Mouse (Mus musculus): ENCODE results near the gene Map2.
A peak's percentile ranks its signal among the peaks of the same experiment; 100 is the strongest.

Gene Map2

DNA sequence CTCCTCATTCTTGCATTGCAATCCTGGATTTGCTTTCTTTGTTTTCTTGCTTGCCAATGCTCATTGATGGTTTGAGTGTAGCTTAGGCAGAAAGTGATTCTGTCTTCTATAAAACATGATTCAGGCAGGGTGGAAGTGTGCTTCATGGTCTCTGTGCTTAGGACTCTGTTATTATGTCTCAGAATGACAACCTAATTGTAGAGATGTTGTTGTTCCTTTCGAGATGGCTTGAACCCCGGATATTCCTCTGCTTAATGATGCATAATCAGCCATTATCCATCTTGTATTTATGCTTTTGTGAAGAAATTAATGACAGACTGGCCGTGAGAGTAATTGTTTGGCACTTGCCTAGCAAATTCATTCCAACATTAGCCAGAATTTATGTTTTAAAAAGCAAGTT, 31.8 kb downstream of the Map2 start:
- DNase-seq: no peak

DNA sequence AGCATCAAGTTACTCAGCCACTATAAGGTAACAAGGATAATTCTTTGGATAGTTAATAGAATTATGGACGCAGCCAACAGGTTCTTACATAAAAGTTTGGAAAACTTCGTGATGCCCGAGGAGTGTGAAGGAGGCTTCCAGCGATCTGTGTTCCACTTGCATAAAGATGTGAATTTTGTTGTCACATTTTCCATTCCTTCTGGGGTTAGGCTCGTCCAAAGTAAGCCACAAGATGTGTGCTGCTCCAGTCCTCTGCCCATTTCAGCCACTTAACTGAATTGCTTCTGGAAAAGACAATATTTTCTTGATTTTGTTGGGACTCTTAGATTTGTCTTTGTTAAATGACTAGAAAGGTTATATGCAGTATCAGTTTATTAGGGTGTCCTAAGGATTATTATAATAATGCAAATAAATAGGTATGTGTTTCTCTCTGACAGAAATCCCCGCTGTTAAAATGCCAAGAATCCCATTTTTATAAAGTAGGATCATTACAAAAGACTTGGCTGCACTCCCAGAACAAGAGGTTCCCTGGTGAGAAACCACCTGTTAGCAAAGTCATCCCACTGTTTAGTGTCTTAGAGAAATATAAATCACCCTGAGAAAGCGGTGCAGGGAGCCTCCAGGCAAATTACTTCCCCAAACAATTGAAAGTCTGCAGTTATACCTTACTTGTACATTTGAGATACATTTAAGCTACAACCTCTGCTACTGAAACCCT, 36.2 kb downstream of the Map2 start:
- no peak for DNase-seq

DNA sequence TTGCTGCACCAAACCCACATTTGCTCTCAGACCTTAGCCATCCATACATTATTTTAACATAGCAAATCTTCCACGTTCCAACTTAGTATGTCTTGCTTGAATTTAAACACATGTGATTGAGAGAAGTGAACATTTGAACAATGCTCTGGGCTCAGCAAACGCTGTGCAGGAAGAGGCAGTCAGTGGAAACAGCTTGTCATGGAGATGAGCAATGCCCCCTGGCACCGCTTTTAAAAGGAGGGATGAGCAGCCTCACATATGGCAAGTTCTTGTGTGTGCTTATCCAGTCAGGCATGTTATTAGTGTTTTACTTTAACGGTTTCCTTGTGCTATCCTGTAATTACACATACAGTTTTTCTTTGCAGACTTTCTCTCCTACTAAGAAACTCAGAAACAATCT, 46.4 kb downstream of the Map2 start:
- no peak for DNase-seq

DNA sequence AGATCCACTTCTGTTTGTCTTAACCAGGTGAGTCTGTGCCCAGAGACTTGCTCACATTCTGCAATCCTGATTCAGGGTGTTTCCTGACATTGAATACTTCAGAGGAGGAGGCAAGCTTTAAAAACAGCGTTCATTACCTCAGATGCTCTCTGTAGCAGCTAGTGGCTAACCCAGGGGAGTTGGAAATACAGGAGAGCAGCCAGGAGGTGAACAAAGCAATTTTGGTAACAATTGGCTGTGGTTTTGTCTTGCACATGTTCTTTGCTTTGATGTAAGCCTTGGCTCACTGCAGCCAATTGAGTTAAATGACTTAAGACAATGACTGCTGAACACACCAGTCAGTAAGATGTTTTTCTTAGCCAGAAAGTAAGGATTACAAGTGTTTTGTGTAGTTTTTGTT, 48.3 kb downstream of the Map2 start:
- DNase-seq: no peak

DNA sequence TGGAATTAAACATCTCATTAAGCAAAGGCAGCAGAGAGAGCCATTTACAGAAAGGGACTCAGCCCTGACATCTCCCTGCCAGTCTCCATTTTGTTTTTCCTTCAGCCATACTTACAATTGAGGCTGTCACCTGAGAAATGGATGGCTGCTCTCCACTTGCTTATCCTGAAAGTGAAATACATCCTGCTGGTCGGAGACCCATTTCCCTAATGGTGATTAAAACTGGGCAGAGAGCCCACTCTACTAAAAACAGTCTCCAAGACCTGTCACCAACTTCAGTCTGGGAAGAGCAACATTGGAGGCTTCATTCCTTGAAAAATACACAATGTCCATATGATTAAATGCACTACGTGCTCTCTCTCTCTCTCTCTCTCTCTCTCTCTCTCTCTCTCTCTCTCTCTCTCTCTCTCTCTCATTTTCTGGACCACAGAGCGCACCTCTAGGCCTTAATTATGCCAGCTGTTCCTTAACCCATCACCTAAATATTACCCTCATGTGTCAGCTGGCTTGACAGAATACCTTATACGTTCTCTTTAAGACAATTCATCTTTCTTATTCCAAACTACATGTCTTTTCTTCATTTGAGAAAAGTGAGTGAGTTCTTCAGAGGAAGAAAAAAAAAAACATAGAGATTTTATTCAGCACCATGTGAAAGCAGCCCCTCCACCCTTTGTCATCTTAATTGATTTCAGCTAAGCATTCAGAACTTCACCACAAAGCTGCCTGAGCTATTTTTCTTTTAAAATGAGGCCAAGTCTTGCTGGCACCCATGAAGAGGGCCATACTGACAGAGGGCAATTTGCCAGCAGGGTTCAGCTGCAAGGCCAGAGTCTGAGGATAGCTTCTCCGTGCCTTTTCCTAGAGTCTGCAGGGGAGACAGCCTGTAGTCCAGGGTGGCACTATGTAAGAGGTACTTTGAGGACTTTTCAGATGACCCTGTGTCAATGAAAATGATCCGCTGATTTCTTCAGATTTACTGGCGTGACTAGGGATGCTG, 51.6 kb downstream of the Map2 start:
- DNase-seq: peak; percentile 25

DNA sequence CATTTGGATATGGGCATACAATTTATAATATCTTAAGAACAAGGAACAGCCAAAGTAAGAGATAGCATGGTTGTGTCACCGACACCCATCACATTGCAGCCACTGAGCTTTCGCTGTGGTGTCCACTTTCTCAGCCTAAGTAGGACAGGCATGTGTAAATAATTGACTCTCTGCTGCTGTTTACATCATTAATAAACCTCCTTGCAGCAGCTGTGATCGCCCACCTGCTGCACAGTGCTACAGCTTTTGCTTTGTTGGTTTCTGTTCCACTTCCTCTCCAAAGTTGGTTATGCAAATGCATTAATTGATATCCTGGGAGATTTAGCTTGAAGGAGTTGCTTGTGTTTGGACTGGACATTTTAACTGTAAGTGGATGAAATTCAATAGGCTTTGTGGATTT, 53.1 kb downstream of the Map2 start:
- no peak for DNase-seq

DNA sequence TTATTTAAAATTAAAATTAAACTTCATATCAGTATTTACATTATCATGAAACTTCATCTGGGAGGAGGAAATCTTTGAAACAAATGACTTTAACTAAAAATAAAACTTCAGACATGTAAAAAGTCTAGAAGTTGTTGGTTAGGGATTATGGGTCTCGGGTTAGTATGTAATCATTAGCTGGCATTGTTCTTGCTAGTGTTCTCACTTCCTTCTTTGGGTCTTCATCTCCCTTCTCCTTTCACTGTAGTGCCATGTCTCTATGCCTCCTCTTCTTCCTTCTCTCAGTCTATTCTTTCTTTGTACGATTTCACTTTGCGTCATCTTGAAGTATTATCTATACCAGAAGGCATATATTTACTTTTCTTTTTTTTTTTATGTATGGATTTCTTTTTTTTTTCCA, 55.3 kb downstream of the Map2 start:
- DNase-seq: no peak

DNA sequence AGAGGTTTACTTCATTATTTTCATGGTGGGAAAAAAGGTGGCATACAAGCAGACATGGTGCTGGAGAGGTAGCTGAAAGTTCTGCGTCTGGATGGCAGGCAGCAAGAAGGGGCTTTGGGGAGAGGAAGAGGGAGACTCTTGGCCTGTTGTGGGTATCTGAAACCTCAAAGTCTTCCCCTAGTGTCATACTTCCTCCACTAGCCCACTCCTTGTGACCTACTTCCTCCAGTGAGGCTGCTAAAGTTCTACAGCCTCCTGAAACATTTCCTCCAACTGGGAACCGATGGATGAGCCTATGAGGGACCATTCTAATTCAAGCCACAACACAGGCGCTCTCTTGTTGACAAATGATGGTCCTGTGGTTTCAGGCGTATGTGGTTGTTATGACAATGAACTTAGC, 56.9 kb downstream of the Map2 start:
- DNase-seq: no peak

DNA sequence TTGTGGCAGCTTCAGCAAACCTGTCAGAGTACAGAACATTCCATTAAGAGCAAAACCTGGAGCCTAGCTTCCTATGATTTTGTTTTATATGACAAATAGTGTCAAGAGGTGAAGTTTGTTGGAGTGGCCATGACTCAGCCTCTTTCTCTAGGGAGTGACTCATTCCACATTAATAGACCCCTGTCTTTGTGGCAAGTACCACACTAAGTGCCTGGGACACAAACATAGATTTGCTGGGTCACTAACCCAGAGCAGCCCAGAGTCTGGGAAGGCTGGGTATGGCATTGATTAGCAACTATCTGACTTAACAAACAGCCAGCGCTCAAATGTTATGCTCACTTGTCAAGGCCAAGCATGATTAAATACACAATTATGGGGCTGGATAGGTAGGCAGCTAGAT, 69.8 kb downstream of the Map2 start:
- DNase-seq: no peak

DNA sequence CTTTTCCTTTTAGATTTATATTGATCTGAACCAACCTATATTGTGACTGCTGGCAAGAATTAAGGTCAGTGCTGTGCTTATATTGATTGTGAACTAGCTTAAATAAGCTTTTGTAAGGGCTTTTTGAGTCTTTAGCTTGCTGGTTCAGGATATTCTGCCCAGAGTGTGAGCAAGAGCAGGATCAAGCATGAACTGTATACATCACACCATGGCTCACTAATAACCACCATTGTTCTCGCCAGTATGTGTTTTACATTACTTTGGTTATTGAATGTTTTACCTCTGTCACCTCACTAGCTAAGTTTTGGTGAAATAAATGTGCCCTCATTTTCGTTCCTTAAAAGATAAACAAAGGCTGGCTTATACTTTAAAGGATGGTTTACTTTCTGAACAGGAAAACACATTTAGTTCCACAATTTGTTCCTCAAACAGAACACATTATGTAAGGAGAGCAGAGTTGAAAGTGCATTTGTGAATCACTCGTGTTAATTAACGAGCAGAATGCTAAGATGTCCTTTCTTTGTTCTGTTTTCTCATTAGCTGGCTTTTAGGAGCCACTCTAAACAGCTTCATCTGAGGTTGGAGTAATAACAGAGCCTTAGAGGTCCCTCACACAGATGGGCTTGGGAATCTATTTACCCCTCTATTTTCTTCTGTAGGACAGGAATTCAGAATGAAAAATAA, 76.7 kb downstream of the Map2 start:
- no peak for DNase-seq

DNA sequence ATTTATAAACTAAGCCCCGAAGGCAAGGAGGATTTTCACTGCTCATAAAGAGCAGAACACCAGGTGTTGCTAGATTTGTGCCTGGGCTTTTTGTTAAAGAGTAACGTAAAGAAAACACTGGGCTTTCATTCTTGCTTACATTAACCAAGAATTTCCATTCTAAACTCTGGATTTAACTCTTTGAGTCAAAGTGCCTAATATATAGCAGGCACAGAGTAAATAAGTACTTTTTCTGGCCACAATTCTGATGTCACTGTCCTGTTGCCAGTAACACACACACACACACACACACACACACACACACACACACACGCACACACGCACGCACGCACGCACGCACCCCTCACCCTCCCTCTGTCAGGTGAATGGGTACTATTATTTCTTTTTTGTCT, 77.3 kb downstream of the Map2 start:
- DNase-seq: no peak

DNA sequence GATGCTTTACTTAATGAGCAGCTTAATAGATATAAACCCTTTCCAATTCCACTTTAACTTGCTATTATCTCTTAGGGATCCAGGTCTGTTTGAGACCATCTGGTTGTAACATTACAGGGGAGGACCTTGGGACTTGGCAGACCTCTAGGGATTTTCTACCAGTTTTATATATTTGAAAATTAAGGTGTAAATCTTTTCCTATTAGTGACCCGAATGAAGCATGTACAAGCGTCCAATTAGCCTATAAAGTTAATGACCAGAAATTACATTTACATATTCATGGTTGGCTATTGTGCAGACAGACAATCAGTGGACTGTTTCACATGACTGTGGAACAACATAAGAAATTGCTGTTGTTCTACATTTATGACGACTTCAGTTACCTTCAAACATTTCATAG, 88.1 kb downstream of the Map2 start:
- no peak for DNase-seq

DNA sequence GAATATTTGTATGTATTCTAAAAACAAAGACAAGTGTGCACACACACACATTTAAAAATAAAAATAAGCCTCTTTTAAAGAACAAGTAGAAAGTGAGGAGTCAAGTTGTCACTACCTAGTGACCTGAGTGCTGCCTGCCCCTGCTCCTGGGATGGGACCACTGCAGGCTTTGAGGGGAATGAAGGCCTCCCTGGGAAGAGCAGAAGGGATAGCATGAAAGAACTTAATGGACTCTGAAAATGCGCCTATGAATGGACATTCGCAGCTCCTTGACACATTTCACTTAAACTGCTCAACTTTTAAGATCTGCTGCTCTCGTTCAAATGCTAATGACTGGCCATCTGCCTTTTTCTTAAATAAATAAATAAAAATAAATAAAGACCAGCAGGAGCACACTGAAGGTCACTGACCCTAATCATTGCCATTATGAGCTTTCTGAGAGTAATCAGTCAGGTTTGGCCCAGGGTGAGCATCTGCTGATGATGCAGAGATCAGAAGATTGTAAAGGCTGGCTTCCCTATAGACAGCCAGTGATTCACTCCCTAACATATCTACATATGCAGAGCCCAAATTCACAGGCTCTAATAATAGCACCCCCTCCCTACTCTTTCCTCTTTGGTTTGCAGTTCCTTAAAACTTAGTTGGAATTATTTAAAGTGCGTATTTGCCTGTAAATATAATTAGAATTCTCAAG, 91.3 kb downstream of the Map2 start:
- DNase-seq: no peak

DNA sequence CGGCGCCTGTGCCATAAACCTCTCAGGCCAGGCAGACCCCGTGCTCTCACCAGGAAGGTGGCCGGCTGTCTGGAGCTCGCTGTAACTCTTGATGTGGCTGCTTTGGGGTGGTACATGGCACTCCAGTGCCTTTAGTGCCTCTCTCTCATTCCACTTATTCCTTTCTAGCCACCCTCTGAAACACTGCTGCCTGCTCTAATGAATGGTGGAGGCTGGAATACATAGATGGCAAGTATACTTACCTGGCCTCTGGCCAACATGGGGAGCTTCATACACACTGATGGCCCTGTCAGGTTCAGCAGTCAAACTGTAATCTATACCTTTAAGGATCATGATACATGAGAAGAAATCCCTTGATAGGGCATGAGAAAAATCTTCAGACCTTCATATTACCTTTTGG, 102.6 kb downstream of the Map2 start:
- no peak for DNase-seq

DNA sequence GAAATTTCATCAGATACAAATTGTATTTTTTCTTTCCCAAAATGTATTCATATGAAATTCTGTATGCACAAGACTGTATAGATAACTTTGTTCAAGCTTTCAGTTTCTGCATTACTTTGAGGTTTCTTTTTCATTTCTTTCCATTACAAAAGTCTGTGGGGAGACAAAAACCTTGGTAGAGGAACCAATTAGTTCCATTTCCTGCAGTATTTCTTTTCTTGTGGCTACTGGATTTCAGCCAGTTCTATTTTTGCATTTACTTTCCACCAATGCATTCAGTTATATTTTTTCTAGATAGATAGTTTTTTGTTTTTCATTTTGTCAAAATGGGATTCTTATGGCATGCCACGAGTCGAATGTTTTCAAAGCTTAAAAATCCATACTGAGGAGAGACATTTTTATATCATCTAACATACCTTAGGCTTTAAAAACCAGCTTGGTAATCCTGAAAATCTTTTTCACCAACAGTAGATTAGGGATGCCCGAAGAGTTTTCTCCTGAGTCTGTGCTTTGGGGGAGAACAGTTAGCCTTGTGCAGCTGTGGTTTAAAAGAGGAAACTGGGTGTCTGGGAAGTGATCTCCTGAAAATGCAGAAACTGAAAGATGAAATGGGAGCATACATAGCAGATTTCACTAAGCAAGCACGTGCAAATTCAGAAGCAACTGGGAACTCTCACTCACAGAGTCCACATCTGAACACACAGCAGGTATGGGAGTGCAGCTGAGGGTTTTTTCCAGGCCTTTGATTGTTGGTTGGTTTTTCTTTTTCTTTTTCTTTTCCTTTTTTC, 104.3 kb downstream of the Map2 start:
- DNase-seq: no peak

DNA sequence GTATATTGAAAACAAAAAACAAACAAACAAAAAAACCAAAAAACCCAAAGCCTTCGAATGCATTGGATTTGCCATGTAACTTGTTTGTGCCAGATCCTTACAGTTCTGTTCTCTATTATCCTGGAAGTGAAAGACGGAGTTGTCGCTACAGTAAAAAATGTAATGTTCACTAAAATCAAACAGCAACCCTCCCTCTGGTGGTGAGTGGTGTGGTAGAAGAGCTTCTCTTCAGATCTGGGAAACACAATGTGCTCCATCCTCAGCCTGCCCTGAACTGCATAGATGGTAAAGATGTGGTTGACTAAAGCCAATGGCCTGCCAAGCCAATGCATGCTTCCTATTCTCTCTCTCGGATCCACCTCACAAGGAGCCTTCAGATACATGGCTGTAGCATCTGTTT, 105.1 kb downstream of the Map2 start:
- no peak for DNase-seq

DNA sequence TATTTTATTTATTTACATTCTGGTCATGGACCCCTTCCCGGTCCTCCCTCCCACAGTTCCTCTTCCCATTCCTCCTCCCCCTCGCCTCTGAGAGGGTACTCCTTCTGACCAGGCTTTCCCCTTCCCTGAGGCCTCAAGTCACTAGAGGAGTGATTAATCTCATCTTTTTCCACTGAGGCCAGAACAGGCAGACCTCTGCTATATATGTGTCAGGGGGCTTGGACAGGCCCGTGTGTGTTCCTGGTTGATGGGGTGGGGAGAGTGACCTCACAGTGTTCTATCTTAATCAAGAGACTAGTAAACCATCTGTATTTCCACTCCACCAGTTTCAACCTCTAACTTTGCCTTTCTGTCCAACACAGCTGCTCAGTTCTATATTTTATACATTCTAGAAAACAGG, 107.4 kb downstream of the Map2 start:
- no peak for DNase-seq

DNA sequence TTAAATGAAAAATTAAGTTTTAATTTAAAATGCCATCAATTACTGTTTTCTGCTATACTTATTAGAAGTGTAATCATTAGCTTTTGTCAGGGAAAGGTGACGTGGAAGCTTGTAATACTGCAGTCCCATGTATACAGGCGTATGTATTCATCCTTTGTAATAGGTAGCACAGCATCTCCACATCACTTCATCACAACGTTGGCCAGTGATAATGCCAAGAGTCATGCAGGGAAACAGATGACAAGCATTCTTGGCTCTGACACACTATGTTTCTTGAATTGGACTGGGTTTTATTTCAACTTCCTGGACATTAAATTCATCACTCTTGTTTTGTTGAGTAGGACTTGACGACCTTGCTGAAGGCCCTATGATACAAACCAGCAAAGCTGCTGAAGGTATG, 113.9 kb downstream of the Map2 start:
- DNase-seq: no peak

DNA sequence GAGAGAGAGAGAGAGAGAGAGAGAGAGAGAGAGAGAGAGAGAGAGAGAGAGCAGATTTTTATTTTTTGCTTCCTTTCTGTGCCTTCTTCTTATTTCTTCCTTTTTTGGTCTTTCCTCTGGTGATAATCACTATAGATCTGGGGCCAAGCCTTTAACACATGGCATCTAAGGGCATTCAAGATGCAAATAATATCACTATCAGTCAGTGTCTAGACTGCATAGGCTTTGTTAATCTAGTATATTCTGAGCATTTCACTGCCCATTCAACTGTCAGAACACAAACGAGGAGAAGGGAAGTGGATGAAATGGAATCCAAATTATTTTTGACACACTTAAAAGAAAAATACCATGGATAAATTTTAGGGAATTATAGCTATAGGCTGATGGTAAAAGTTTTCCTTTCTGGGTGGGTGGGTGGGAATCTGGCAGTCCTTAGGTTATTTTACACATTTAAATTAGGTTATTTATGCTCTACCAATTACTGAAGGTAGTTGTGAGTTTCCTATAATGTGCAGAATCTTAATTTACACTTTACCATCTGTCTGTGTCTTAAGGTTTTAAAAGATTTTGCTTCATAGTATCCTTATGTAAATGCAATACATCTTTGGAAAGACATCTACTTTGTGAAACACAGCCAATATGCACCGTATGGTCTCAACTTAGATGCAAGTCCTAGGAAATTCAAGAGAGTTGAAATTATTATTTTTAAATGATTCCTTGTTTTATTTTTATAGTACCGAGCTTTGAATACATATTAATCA, 117.2 kb downstream of the Map2 start:
- no peak for DNase-seq

DNA sequence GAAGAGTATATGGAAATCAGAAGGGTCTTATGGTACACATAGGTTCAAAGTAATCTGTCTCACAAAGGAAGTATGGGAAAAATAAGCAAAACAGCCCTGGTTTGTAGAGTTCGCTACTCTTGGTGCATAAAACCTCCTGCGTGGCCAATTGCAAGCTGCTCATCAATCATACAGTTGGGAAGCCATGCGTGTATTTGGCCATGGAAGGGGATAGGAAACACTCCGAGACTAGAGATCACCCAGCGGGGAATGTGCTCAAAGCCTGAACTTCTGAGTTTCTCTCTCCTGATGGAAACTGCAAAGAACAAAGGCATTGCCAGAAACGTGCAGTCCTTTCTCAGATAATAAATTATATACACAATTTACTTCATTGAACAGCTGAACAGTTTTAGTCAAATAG, 124.3 kb downstream of the Map2 start:
- no peak for DNase-seq

DNA sequence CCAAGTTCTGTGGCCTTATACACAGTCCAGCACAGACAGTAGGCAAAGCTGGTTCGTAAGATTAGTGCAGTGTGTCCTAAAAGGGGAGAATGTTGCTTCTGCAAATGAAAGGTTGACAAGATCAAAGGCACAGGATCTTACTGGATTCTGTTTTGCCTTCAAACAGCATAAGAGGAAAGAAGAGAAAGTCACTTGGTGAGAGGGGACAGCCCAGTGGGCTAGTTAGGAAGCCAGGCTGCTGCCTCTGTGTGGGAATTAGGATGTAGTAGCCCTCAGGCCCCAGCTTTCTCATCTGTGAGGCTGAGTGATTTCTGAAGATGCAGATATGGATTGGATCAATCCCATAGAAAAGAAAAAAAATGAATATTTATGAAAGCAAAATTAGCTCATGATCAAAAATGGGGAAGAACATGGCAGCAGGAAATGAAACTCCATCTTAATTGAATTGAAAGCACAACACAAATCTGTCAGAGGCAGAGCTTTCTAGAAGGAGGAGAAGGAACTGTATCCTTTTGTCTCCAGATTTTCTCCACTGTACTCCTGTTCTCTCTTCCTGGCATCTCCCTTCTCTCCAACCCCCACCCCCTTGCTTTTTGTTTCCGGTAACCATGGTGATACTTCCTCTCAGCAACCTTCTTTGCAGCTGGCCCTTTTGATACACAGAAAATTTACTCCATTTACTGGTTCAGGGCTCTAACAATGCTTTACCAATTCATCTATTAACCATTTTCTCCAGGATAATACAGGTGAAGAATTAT, 145.5 kb downstream of the Map2 start:
- DNase-seq: no peak

Data from right cerebral cortex, postnatal 4 days (tissue).